Mouse (Mus musculus) myocyte (in vitro differentiated cells): Measurements from ENCODE around the gene Epb41l3.

ENCODE experiments used
- CEBPB ChIP-seq: IDR thresholded peaks from 2 replicates; pipeline ENCODE4 v1.6.1; 2011; ENCODE audit warnings: mild to moderate bottlenecking, moderate library complexity; ENCODE audit not compliant: poor library complexity, insufficient read depth, severe bottlenecking
- E2F4 ChIP-seq: IDR thresholded peaks from one replicate; pipeline ENCODE4 v1.6.1; 2011; ENCODE audit warnings: mild to moderate bottlenecking, control low read depth, moderate library complexity; ENCODE audit not compliant: insufficient read depth
- MAX ChIP-seq: IDR thresholded peaks from one replicate; pipeline ENCODE4 v1.6.1; 2011; ENCODE audit warnings: low read depth, mild to moderate bottlenecking, control low read depth
- POLR2A ChIP-seq: IDR thresholded peaks from one replicate; pipeline ENCODE4 v1.6.1; 2011; ENCODE audit warnings: low read depth, mild to moderate bottlenecking, control low read depth, moderate library complexity; ENCODE audit not compliant: insufficient read length
- POLR2AphosphoS2 ChIP-seq: IDR thresholded peaks from one replicate; pipeline ENCODE4 v1.6.1; 2011; ENCODE audit warnings: low read depth, control low read depth; ENCODE audit not compliant: insufficient read length
- REST ChIP-seq: IDR thresholded peaks from one replicate; pipeline ENCODE4 v1.6.1; 2011; ENCODE audit warnings: mild to moderate bottlenecking, control low read depth, moderate library complexity; ENCODE audit not compliant: insufficient read depth, insufficient read length
- USF1 ChIP-seq: IDR thresholded peaks from one replicate; pipeline ENCODE4 v1.6.1; 2011; ENCODE audit warnings: low read depth, mild to moderate bottlenecking, control low read depth, moderate library complexity

DNA sequence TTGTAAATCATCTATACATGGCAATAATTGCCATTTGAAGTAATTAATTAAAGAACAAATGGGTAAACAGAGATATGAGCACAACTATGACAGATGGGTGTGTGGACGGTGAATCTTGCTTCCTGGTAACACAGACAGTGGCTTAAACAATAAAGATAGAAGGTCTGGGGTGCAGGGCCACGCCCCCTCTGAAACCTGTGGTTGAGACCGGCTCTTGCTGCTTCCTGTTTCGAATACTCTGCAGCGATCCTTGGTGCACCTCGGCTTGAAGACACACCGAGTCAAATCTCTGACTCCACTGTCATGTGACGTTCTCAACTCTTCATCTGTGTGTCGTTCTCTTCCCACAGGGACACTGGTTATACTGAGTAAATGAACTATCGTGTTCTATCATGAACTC is 245.0 kb downstream of the Epb41l3 start:
- TF ChIP-seq USF1 = no peak
- TF ChIP-seq POLR2A = no peak
- no peak for TF ChIP-seq CEBPB
- TF ChIP-seq MAX = no peak
- TF ChIP-seq REST = no peak
- TF ChIP-seq E2F4 = no peak
- TF ChIP-seq POLR2AphosphoS2 = no peak
